Mouse (Mus musculus) kidney, adult 2 months (tissue): ENCODE measurements around the gene Slc39a1.

Experiments
- CTCF ChIP-seq: fragments of 200-500 bp; conservative IDR thresholded peaks from 2 replicates; pipeline ENCODE4 v1.5.1; 2011; ENCODE audit warnings: low read depth, mild to moderate bottlenecking, control low read depth, low read length, moderate library complexity, mixed read lengths; ENCODE audit not compliant: insufficient read depth, insufficient read length
- POLR2A ChIP-seq: fragments of 200-500 bp; IDR thresholded peaks from one replicate; pipeline ENCODE4 v1.6.1; 2011; ENCODE audit warnings: low read depth, low read length, control low read depth

DNA sequence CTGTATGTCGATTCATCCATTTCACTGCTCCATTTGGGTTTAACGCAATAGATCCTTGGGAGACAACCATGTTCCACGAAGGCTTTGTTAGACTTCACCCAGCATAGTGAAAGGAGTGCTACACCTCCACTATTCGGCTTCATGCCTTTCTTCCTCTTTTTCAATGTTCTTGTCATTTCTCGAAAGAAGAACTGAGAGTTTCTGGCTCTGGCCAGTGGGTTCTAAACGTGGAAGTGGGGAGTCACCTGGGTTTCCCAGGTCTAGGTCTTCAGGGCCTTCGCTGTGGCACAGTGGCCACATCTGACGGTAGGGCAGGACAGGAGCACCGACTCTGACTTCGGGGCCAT lies 16.7 kb downstream of the Slc39a1 start:
- TF ChIP-seq CTCF (no peak), POLR2A (no peak)
